Mouse (Mus musculus): ENCODE results near the gene Phka2.

The Phka2 gene

DNA sequence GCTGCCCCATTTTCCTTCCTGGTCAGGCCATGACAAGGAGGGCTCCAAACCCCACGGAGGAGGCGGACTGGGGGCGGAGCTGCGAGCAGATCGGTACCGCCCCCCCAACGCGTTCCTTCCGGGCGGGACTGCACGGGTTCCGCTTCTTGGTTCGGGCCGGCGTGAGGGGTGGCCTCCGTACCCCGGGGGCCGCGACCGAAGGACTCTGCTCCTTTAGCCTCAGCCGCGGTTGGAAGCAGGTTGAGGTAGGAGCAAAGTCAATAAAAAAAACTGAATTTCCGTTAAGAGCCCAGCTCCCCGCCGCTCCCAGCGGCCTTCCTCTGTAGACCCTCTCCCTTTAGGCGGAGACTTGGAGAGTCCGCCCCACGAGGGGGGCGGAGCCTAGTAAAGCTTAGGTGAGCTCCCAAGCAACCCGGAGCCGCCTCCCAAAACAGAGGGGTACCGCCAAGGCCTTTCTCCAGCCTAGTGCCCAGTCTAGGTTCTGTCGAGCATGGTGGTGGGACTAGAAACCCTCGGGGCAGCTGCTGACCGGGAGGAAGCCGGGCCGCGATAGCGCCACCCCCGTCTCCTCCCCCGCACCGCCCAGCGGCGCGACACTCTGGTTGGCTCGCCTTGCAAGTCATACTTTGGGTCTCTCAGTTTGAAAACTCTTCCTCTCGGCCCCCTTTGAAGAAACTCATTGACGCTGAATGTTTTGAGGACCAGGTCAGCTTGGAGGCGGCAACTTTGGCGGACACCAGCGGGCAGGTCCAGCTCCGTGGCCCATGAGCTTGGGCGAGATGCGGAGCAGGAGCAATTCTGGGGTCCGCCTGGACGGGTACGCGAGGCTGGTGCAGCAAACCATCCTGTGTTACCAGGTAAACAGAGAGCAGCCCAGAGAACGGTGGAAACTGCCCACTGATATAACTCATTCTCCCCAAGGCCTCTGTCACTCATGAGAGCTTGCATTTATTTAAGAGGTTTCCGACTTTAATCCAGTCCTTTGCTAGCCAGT is at the start of gene Phka2:
Phka2 (plus strand) TSS at position 119 of the 994 bp plus-strand sequence.
- CTCF ChIA-PET = no interaction called here

DNA sequence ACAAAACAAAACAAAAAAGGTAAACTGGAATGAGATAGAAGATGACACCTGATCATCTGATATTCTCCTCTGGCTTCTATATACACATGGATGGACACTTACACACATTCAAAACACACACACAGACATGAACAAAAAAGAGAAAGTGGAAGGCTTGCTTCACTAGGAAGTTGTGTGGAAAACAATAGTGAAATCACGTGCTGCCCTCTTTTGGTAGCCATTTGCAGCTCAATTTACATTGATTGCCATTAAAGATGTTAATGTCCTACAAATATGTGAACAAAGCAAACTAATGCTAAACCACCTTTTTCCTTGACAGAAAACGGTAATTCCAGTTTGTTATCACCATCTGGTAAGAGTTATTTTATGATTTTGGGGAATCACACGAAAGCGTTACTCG is 46.3 kb upstream of the Phka2 start:
- CTCF ChIA-PET = no interaction called here

DNA sequence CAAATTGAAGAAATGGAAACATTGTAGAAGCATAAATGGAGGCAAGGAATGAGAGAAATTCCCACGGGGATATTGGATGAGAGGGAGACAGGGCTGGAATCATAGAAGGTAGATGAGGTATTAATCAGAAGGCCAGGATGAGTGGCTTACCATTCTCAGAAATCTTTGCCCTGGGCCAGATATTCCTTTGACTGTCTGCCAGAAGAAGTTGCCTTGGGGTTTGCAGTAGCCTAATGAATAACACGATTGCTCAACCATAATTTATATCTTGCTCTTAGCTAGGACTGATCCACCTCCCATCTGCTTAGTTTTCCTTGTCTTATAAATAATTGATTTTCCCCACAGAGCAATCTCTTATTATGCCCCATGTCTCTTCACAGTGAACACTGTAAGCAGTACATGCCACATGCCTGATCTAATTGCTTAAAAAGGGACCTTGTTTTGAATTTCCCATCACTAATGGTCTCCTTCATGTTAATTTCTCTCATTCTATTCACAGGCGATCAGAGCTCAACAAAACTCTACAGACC is 30.6 kb upstream of the Phka2 start:
- CTCF ChIA-PET = no interaction called here

DNA sequence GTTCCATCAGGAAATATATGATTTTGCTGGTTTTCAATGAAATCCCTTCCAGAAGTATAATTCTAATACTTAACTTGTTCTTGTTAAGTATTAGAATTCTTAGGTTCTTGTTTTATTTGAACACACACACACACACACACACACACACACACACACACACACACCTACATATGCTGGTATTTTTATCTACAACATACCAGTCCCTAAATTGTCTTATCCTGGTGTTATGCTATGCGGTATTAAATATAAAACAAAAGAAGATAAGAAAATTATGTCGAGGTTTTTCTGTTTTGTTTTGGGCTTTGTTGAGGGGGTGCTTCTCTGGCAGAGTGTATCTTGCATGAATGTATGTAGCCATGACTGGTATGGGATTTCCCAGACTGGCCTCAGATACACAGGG is 12.2 kb upstream of the Phka2 start:
- CTCF ChIA-PET = no interaction called here

DNA sequence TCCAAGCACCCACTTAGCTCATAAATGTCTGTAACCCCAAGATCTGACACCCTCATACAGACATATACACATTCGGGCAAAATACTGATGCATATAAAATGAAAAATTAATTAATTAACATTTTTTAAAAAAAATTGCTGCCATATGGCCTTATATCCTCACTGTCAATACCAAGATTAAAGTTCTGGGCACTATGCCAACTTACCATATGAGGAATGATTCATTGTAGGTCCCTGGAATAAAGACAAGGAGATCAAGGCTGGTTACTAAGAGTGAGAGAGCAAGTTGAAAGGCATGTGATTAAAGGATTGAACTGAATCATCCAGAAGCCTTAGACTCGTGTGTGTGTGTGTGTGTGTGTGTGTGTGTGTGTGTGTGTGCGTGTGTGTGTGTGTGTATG is 7.6 kb upstream of the Phka2 start:
- CTCF ChIA-PET = no interaction called here

DNA sequence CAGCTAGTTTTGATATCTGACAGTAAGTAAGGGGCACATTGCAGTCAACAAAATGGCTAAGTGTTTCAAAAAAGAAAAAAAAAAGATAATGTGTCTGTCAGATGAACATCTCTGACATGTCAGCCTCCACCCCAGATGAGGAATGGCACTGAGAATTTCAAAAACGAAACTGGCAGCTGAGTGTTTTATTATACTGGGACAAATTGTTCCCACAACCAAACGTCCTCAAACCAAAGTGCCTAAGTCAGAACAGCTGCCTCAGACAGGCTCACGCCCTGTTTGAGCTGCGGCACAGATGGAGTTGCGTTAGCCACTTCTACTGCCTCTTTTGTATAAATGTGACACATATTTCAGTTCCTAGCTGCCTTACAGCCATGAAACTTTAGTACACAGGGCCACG is 7.0 kb upstream of the Phka2 start:
- CTCF ChIA-PET = no interaction called here

DNA sequence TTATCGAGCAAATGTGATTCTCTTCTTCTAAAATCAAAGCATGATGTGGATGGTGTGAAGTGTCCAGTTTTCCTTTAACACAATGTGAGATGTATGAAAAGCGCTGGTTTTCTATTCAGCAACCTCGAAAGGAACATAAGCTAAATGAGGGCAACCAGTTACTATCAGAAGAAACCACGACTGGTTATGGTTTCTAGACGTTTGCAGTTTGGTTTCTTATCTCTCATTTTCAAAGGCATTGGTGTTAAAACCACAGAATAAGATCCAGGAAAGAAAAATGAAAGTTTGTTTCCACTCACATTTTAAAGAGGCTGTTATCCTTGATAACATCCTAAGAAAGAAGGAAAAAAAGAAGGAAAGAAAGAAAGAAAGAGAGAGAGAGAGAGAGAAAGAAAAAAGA is 5.5 kb upstream of the Phka2 start:
- CTCF ChIA-PET = no interaction called here

DNA sequence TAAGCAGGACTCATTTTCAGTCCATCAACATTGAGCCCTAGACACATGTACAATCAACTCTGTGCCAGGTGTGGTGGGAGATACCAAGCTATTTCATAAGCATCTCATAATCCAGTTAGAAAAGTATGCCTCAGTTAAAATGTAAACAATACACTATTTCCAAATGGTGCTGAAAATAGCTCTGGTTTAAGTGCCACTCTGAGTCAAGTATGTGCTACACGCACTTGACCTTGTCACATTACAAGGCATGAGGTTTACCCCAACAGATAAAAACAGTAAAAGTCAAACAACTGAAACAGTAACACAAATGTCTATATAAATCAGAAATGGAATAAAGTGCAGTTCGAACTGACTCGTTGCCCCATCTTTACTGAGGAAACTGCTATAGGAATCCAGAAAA is 871 bp upstream of the Phka2 start:
- CTCF ChIA-PET = no interaction called here

DNA sequence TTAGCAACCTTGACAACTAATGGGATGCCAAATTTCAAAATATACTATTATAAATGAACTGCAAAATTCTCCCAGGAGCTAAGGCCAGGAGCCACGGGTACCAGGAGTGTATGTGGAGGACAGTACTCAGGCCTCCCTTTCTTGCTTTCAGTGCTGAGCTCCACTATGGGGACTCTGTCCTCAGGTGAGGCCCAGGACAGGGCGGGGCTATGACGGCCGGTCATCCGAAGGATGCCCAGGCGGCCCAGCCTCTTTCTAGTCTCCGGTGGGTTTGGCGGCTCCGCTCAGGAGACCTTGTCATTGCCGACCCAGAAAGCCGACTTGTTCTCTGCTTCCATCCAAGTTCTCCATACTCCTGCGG is 299 bp upstream of the Phka2 start:
- CTCF ChIA-PET = no interaction called here

DNA sequence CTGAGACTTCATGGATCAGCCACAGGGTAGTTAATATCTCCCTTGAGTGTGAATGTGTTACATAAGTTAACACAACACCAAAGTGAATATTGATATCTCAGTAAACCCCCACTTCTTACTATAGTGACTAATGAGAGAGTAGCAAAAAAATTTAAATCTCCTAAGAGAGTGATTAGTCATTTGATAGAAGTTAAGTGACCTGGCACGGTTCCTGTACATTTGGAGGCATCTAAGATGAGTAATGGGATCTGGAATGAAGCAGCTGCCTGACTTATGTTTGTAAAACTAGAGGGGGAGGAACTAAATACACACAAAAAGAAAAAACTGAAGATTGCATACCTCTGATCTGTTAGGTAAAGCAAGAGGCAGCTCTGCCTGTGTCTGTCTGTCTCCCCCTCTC is 7.1 kb downstream of the Phka2 start:
- CTCF ChIA-PET = no interaction called here

DNA sequence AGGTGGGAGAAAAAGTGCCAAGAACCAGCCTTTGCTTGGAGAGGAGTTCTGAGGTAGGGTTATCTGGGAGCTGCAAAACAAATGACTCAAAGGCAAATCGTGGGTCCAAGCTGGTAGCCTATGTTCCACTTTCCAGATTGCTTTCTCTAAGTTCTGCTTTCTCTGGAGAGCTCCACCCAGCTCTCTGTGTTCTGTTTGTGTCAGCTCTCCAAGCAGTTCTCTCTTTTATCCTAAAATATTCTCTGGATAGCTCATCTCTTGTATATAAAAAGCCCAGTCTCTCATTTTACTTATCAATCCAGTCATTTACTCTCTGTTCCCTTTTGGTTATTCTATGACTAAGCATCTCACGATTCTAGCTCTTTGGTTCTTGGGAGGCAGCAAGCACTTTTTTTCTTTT is 8.2 kb downstream of the Phka2 start:
- CTCF ChIA-PET = no interaction called here

DNA sequence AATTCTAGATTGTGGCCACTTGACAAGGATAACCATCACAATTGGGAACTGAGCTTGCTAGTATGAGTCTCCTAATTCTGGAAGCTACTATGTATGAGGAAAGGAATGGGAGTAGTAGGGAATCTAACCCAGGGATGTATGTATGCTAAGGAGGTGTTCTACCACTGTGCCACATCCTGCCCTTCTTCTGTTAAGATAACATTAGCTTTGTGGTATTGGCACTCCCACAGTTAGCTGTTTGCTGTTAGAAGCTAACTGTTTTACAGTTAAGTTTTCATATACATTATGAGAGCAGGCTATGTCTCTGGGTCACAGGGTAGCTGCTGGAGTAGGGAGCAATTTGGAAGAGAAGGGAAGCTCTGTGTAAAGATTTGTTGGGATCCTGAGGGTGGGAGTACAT is 14.1 kb downstream of the Phka2 start:
- CTCF ChIA-PET = no interaction called here

DNA sequence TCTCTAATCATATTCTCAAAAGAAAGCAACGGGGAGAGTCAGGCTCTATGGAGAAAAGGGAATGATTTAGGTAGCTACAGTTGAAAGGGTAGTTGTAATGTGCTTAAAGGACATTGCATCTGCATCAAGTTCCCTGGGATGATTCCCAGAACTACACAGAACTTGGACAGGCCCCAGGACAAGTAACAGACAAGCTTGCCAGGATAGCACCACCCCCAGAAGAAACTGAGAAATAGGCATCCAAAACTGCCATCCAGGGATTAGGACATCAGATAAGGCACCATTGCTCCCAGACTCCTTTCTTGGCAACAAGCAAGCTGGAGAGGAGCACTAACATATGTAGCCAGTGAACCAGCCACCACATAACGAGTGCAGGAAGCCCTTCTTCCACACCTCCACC is 40.8 kb downstream of the Phka2 start:
- CTCF ChIA-PET = no interaction called here

DNA sequence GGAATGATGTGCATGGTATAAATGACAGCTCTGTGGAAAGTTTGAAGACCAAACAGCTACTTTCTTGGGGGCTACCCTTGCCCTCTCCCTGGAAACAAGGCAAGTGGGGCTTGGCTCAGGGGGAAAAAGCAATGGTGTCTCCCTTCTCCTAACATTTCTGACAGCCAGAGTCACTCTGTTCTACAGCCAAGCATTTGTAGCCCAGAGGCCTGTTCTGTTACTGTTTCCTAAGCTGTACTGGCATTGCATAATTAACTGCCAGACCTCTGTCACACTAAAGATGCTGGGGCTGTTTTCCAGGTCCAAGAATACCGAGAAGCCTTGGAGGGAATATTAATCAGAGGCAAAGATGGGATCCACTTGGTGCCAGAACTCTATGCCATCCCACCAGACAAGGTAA is 46.9 kb downstream of the Phka2 start:
- CTCF ChIA-PET = no interaction called here

DNA sequence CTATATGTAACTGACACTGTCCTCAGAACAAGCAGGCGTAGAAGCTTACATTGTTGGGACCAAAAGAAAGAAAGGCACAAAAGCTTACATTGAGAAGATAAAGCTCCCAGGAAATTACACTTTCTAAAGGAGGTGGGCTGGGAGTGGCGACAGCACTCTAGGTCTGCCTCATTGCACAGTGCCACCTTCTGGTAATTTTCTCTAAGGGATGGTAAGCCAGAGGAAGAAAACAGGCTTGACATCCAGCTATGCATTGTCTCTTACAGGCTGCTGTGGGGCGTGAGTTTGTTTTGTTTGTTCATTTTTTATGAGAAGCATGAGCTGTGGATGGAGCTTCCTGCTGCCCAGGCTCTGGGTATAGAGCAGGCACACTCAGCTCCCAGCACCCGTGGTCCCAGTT is 50.1 kb downstream of the Phka2 start:
- CTCF ChIA-PET = no interaction called here

DNA sequence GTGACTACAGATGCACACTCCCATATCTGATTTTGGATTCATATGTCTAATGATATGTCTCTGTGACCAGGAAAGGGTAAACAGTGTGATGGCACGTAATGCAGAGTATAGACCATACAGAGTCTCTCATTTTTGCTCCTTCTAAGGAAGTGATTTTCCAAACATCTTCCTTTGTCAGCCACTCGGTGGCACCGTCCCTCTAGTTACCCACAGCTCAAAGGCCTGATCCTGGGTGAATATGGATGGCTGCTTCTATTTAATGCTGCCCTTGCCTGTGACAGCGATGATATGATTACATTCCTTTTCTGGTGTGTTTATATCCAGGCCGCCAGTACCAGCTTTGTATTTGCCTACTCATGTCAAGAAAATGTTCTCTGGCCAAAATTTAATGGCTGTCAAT is 81.6 kb downstream of the Phka2 start:
- CTCF ChIA-PET = no interaction called here

DNA sequence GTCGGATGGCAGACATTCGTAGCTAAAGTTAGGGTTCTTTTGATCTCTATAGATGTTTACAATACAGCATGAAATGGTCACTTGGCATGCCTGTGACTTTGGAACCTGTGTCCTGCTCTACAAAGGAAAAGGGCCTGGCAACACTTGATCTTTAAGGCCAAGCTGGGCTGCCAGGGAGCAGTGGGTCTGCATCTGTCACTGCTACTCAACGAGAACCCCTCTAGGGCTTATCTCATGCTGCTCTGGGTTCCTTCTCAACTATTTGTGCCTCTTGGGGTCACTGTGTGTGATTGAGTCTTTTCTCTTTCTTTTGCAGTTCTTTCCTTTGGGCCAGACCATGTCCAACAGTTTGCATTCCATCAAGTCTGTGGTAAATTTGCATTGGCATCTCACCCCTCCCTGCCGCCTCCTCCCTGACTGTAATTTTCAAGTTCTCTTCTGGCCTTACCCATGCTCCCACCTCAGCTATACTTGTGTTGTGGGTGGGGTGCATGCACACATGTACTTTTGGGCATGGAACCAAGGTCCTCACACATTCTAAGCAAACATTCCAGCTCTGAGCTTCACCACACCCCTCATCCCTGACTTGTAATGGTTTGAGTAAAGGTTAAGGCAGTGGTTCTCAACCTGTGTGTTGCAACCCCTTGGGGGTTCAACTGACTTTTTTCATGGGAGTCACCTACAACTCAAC is 82.3 kb downstream of the Phka2 start:
- CTCF ChIA-PET = no interaction called here

DNA sequence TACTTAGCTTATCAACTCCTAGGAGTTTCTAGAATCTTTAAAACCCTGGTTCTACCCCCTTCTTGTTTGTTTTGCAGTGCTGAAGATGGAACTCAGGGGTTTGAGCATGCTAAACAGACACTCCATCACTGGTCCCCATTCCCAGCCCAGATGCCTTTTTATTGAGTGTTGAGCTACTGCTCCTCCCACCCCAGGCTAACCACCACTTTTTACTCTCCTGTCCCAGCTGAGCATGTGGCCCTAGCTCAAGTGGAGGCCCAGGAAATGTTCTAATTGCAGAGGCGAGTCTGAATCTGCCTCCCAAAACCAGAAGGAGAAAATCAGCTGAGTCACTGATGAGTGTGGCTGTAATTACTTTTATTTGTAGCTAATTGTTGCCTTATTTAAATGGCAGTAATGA is 83.1 kb downstream of the Phka2 start:
- CTCF ChIA-PET = no interaction called here

DNA sequence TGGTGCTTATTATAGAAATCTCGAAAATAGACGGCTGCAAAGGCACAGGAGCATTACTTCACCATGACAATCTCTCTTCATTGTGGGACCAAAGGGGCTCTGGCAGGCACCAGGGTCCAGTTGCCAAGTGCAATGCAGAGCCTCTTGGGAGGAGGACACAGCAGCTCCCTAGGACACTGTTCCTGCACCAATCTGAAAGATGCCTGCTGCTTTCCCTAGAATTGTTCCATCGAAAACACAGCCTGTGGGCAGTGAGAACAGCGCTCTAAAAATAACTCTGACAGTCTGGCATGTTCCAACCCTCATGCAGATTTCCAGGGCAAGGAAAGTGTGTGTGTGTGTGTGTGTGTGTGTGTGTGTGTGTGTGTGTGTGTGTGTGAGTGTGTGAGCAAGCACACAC is 86.6 kb downstream of the Phka2 start:
- CTCF ChIA-PET = no interaction called here

DNA sequence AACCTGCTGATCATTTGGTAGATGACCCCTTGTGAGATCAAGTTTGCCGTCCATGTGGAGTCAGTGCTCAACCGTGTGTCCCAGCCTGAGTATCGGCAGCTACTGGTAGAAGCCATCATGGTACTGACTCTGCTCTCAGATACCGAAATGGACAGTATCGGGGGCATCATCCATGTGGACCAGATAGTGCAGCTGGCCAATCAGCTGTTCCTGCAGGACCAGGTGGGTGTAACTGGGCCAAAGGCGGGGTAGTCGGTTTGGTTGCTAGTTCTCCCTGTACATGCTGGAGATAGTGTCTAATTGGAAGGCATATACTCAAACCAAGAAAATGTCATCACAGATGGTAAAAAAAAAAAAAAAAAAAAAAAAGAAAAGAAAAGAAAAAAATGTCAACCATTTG is 88.2 kb downstream of the Phka2 start:
- CTCF ChIA-PET = no interaction called here

DNA sequence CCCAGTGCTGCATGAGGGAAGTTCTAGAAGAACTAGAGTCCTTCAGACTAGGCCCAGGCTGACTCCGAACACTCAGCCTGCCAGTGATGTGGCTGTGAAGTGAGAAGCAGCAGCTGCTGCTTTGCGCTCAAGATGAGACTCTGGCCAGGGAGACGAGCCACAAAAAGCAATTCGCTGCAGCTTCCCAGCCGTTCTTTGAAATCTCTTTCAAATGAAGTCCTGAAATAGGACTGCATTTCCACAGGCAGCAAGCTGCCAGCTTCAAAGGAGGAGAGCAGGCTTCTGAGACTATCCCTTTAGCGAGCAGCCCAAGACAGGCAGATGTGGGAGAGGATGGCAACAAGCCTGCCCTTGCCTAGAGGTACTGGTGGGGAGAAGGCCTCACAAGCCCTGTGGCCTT is 91.0 kb downstream of the Phka2 start:
- CTCF ChIA-PET = no interaction called here

DNA sequence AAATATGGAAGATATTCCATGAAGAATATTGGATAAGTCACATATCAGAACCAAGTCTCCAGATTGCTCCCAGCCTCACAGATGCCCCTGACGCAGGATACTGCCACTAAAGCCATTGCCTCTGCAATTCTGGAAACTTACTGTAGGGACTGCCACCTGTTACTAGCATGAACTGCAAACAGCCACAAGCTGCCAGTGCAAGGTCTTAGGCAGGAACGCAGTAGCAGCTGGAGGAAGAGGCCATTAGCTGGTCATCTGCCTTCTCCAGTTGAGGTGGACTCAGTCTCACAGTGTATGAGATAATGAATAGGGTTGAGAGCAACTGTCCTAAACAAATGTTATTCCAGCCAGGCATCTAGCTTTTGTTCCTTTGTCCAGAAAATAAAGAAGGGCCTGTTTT is 96.1 kb downstream of the Phka2 start:
- CTCF ChIA-PET = no interaction called here

Measured in spleen, embryonic (tissue).